Mouse (Mus musculus): ENCODE measurements around the gene Ecsit.

DNA sequence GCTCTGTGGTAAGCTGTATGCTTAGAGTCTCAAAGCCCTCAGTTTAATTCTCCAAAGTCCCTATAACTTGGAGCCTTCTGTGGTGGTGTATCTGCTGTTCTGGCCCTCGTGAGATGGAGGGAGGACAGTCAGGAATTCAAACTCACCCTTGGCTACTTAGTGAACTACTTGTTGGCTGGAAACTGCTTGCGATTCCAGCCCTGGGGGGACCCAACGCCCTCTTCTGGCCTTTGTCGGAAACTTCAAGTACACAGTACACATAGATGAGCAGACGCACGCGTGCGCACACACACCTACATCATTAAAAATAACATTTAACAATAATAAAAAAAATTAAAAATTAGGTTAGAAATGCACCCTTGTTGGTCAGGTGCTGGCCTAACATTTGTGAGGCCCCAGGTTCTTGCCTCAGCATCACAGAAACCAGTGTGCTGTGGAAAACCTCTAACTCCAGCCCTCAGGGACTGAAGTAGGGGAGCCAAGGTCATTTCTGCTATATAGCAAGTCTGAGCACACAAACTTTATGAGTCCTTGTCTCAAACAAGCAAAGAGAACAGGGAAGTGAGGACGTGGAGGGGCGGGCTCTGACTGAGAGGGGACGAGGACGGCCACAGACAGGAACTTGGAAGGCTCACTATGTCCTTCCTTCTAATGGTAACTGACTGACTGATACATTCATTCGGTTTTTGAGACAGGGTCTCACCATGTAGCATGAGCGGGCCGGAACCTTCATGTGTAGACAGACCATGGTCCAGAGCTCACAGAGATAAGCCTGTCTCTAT lies 40.2 kb upstream of the Ecsit start:
- TF ChIP-seq CTCF (IDR thresholded peaks at IDR 0.05; ENCODE audit: low read depth) (peak; percentile 5; the same call in 1 of the 2 replicates), EP300 (optimal IDR thresholded peaks at IDR 0.05) (no peak)
